13 mouse cellular contexts compared by ENCODE assay signal in genomic region chr12:49481151-49481550, GRCm38 (mm10).
DNase-seq lines count a peak whose midpoint lies in the region; ATAC-seq lines count a peak whose summit lies in the region.
"Had no signal": no experiment of that assay in that cellular context is flagged by ENCODE, and none has a peak within 500 bp of the region (broad histone marks: within the 10 kb centered on the region; RNA-seq: fewer than 3 reads in every experiment).

No protein-coding gene starts in this region.

- 48% methylated on average over 8 of the region's 8 CpGs for WGBS in midbrain, embryonic 12.5 days

- H3K36me3 ChIP-seq in midbrain, embryonic 12.5 days, result no peaks in the 10 kb centered on the region

- no peak overlapping the region for H3K4me3 ChIP-seq in midbrain, embryonic 12.5 days
- H3K4me3 ChIP-seq: heart, adult 2 months had no signal

- H3K27me3 ChIP-seq in midbrain, embryonic 12.5 days, result no peaks in the 10 kb centered on the region

- H3K9me3 ChIP-seq in midbrain, embryonic 12.5 days, result no peaks in the 10 kb centered on the region

- no peak for ATAC-seq in midbrain, embryonic 12.5 days (ENCODE audit: low FRiP score, low read depth)

- H3K9ac ChIP-seq in midbrain, embryonic 12.5 days (replicated peaks), result no peak overlapping the region

- H3K27ac ChIP-seq in midbrain, embryonic 12.5 days (replicated peaks), result peak overlapping the region; percentile 46; the same call in 1 of the 2 replicates
- H3K27ac ChIP-seq: heart, adult 2 months had no signal

- H3K4me2 ChIP-seq in midbrain, embryonic 12.5 days (replicated peaks), result no peak overlapping the region

- H3K4me1 ChIP-seq in midbrain, embryonic 12.5 days, result peaks cover 15% of the 10 kb centered on the region

- DNase-seq in embryo, embryonic 11 days, result peak; percentile 5
- no peak for DNase-seq in embryo, embryonic 9.5 days (ENCODE audit: extremely low spot score)
- DNase-seq in right cerebral cortex, postnatal 25 days, result peak; percentile 5
- no peak for DNase-seq in right cerebral cortex, postnatal 36 days (ENCODE audit: low spot score in 2 of 2)
- DNase-seq in natural killer cell, adult 2 months (ENCODE audit: low spot score in 2 of 2), result no peak
- no peak for DNase-seq in kidney, postnatal 36 days
- DNase-seq in urinary bladder, adult 18-20 months (ENCODE audit: low spot score in 2 of 2), result no peak
- DNase-seq: adrenal gland, adult 8-10 months; cerebellum, postnatal 25 days; heart, adult 2 months; heart, postnatal 14 days; kidney, adult 18-20 months had no signal

Comparison
In these comparisons a context has a peak if more than half of its experiments do, and no peak if none do; other contexts are left out.
1. DNase-seq: peak in embryo, embryonic 11 days (single experiment) and right cerebral cortex, postnatal 25 days (single experiment); none in embryo, embryonic 9.5 days (single experiment), right cerebral cortex, postnatal 36 days (0 of 2), natural killer cell, adult 2 months (0 of 2), kidney, postnatal 36 days (0 of 2) and urinary bladder, adult 18-20 months (0 of 2).